Mouse (Mus musculus) forebrain, postnatal 0 days (tissue): ENCODE data around the gene Baz1b. TPM values are rescaled to one million over a fixed set of nuclear protein-coding genes. Genes with fewer than 3 reads are reported as not detected.

ENCODE experiments used
- ATAC-seq: fragments of 200-750 bp; cut with Nextera tagmentation; 2 replicates; pipeline ENCODE4 v1.8.0; 2017; ENCODE audit warnings: mild to moderate bottlenecking, moderate library complexity
- DNase-seq: peaks from one replicate; pipeline ENCODE4 v3.0.0-alpha.2; 2015
- H3K27ac ChIP-seq: fragments of 300-500 bp; sonication (generic); 2 replicates; pipeline ENCODE4 v1.5.1; 2014; ENCODE audit warnings: low read depth, mild to moderate bottlenecking, antibody characterized with exemption, low read length, moderate library complexity, mixed read lengths
- H3K27me3 ChIP-seq: fragments of 300-500 bp; sonication (generic); 2 replicates; pipeline ENCODE4 v1.6.1; 2014; ENCODE audit warnings: mild to moderate bottlenecking, low read length, mixed read lengths; ENCODE audit not compliant: insufficient read depth
- H3K36me3 ChIP-seq: fragments of 300-500 bp; sonication (generic); 2 replicates; pipeline ENCODE4 v1.6.1; 2014; ENCODE audit warnings: mild to moderate bottlenecking, moderate library complexity; ENCODE audit not compliant: insufficient read depth
- H3K4me1 ChIP-seq: fragments of 300-500 bp; sonication (generic); 2 replicates; pipeline ENCODE4 v1.6.1; 2014; ENCODE audit warnings: antibody characterized with exemption; ENCODE audit not compliant: insufficient read depth
- H3K4me2 ChIP-seq: fragments of 300-500 bp; sonication (generic); 2 replicates; pipeline ENCODE4 v1.6.1; 2014; ENCODE audit warnings: low read depth, mild to moderate bottlenecking, moderate library complexity
- H3K4me3 ChIP-seq: fragments of 300-500 bp; sonication (generic); 2 replicates; pipeline ENCODE4 v1.5.1; 2014; ENCODE audit warnings: low read depth, low read length, mixed read lengths
- H3K9ac ChIP-seq: fragments of 300-500 bp; sonication (generic); 2 replicates; pipeline ENCODE4 v1.6.1; 2014; ENCODE audit warnings: mild to moderate bottlenecking
- H3K9me3 ChIP-seq: fragments of 300-500 bp; sonication (generic); 2 replicates; pipeline ENCODE4 v1.6.1; 2016; ENCODE audit warnings: low read length
- CTCF ChIP-seq: sonication (generic); IDR thresholded peaks from 2 replicates; pipeline ENCODE4 v1.5.1; 2016; ENCODE audit warnings: antibody characterized with exemption, control low read depth, low read depth
- WGBS: fragments of 180-500 bp; shearing (Covaris S2); extraction: QIAGEN DNeasy Blood & Tissue Kit; methylation state at CpG from one replicate; pipeline ENCODE4 v1.1.7; 2014; 5-methylcytosine and 5-hydroxymethylcytosine counted together
- polyA plus RNA-seq: library from polyadenylated mRNA; unstranded; fragments of >200 nt; fragmentation: Nextera tagmentation; extraction: Ambion mirVana; gene quantifications from 2 replicates; pipeline ENCODE4 v1.2.1, GENCODE M21; 2015
- total RNA-seq: library from RNA; depleted of rRNA; stranded (reverse); fragments of >200 nt; gene quantifications from 2 replicates; pipeline ENCODE4 v1.2.3, GENCODE M21; 2014

Baz1b gene
- total and polyA plus RNA-seq, 2 experiments from 2014 or later = 15.0 to 51.6 TPM

GRCm38 (mm10) chr5:135178996-135179395 lies 8.1 kb upstream of the Baz1b start:
- Histone ChIP-seq H3K4me2 (no peak overlapping the region), H3K27me3 (no peaks in the 10 kb centered on the region), H3K27ac (no peak overlapping the region), H3K4me1 (no peaks in the 10 kb centered on the region), H3K9me3 (no peaks in the 10 kb centered on the region), H3K36me3 (peaks cover 76% of the 10 kb centered on the region), H3K9ac (no peak overlapping the region), H3K4me3 (no peak overlapping the region)
- WGBS = 88% methylated on average over 4 of the region's 4 CpGs
- DNase-seq (no peak), ATAC-seq (no peak)
- TF ChIP-seq CTCF = no peak

DNA sequence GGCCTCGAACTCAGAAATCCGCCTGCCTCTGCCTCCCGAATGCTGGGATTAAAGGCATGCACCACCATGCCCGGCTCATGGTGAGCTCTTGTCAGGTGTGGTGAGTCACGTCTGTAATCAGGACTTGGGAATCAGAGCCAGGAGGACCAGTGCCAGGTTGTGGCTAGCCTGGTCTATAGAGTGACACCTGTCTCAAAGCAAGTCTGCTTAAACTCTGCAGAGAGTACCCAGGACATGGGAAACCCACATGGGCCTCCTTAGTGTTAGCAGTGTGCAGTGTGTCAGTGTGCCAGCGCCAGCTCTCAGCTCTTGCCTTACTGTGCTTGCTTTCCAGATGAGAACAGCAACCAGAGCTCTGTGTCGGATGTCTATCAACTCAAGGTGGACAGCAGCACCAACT lies 7.4 kb upstream of the Baz1b start:
- Histone ChIP-seq H3K9ac (no peak overlapping the region), H3K36me3 (peaks cover 74% of the 10 kb centered on the region), H3K4me2 (no peak overlapping the region), H3K4me1 (no peaks in the 10 kb centered on the region), H3K9me3 (no peaks in the 10 kb centered on the region), H3K27ac (no peak overlapping the region), H3K27me3 (no peaks in the 10 kb centered on the region), H3K4me3 (no peak overlapping the region)
- TF ChIP-seq CTCF = no peak
- ATAC-seq (no peak), DNase-seq (no peak)
- 96% methylated on average over 6 of the region's 7 CpGs for WGBS

GRCm38 (mm10) chr5:135180796-135181195 lies 6.3 kb upstream of the Baz1b start:
- no peaks in the 10 kb centered on the region for H3K27me3 ChIP-seq
- peaks cover 62% of the 10 kb centered on the region for H3K36me3 ChIP-seq
- DNase-seq = no peak
- no peaks in the 10 kb centered on the region for H3K9me3 ChIP-seq
- TF ChIP-seq CTCF = no peak
- ATAC-seq = no peak
- 95% methylated on average over 14 of the region's 14 CpGs for WGBS
- H3K4me1 ChIP-seq = no peaks in the 10 kb centered on the region
- H3K27ac ChIP-seq = no peak overlapping the region
- no peak overlapping the region for H3K4me2 ChIP-seq
- H3K9ac ChIP-seq = no peak overlapping the region
- no peak overlapping the region for H3K4me3 ChIP-seq

- H3K36me3 ChIP-seq = peaks cover 57% of the 10 kb centered on the region
These were observed 5.3 kb upstream of the Baz1b start for GRCm38 (mm10) chr5:135181776-135182175.

GRCm38 (mm10) chr5:135183131-135183861 lies 3.8 kb upstream of the Baz1b start:
- H3K4me3 ChIP-seq = no peak overlapping the region
- TF ChIP-seq CTCF = 0 out of 2 replicates have a peak, but pooled peaks have one; percentile 11
- DNase-seq (no peak), ATAC-seq (no peak)
- no peaks in the 10 kb centered on the region for H3K9me3 ChIP-seq
- no peaks in the 10 kb centered on the region for H3K27me3 ChIP-seq
- 60% methylated on average over 7 of the region's 8 CpGs for WGBS
- peaks cover 41% of the 10 kb centered on the region for H3K36me3 ChIP-seq
- H3K4me1 ChIP-seq = peaks cover under 1% of the 10 kb centered on the region; the same call in 1 of the 2 replicates
- H3K27ac ChIP-seq = no peak overlapping the region; the same call in 1 of the 2 replicates
- no peak overlapping the region for H3K4me2 ChIP-seq
- H3K9ac ChIP-seq = no peak overlapping the region

More at GRCm38 (mm10) chr5:135181776-135182175, 5.3 kb upstream of the Baz1b start:
- no peak overlapping the region for H3K9ac ChIP-seq
- H3K4me3 ChIP-seq = no peak overlapping the region
- 64% methylated on average over 6 of the region's 6 CpGs for WGBS
- H3K9me3 ChIP-seq = no peaks in the 10 kb centered on the region
- H3K27me3 ChIP-seq = no peaks in the 10 kb centered on the region
- no peak overlapping the region for H3K27ac ChIP-seq
- ATAC-seq (no peak), DNase-seq (no peak)
- H3K4me1 ChIP-seq = no peaks in the 10 kb centered on the region
- no peak overlapping the region for H3K4me2 ChIP-seq
- no peak for TF ChIP-seq CTCF

DNA sequence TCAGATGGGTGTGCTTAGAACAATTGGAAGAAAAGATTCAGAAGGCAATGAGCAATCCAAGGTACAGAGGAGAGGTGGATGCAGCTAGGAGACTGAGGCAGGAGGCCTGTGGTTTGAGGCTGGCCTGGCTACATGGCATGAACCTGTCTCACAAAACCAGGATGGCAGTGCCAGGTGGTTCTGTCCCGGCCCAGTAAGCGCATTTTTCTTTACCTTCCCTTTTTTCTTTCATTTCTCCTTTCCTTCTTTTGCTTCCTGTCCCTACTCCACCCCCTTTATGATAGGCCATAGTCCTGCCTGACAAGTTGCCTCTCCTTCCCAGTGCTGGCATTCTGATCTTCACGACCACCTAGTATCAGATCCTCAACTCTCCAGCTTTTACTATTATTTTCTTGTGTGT lies 2.0 kb upstream of the Baz1b start:
- no peak for TF ChIP-seq CTCF
- Histone ChIP-seq H3K27ac (no peak overlapping the region), H3K36me3 (peaks cover 28% of the 10 kb centered on the region), H3K9me3 (no peaks in the 10 kb centered on the region), H3K4me1 (peaks cover 16% of the 10 kb centered on the region; the same call in 1 of the 2 replicates), H3K4me2 (no peak overlapping the region), H3K4me3 (no peak overlapping the region), H3K9ac (no peak overlapping the region), H3K27me3 (no peaks in the 10 kb centered on the region)
- ATAC-seq = no peak
- DNase-seq = no peak
- 97% methylated on average over 3 of the region's 3 CpGs for WGBS

GRCm38 (mm10) chr5:135185596-135185995 lies 1.5 kb upstream of the Baz1b start:
- no peak for ATAC-seq
- Histone ChIP-seq H3K9ac (no peak overlapping the region), H3K4me1 (peaks cover 16% of the 10 kb centered on the region; the same call in 1 of the 2 replicates), H3K27me3 (no peaks in the 10 kb centered on the region), H3K36me3 (peaks cover 22% of the 10 kb centered on the region), H3K4me2 (no peak overlapping the region), H3K9me3 (no peaks in the 10 kb centered on the region), H3K4me3 (no peak overlapping the region), H3K27ac (no peak overlapping the region)
- TF ChIP-seq CTCF = 0 out of 2 replicates have a peak, but pooled peaks have one; percentile 25
- whole genome bisulfite sequencing = 37% methylated on average over 3 of the region's 3 CpGs
- no peak for DNase-seq
